Mouse (Mus musculus) heart, embryonic 11.5 days (tissue): Measurements from ENCODE around the gene Hopx. TPM values are rescaled to one million over a fixed set of nuclear protein-coding genes. Genes with fewer than 3 reads are reported as not detected.

Experiments used
- ATAC-seq: fragments of 200-750 bp; cut with Nextera tagmentation; replicated peaks from 2 replicates; pipeline ENCODE4 v1.8.0; 2017; ENCODE audit warnings: moderate library complexity; ENCODE audit not compliant: insufficient number of reproducible peaks, low FRiP score, low TSS enrichment
- H3K27ac ChIP-seq: fragments of 300-500 bp; sonication (generic); 2 replicates; pipeline ENCODE4 v1.5.1; 2014; ENCODE audit warnings: mild to moderate bottlenecking, low read depth, low read length
- H3K27me3 ChIP-seq: fragments of 300-500 bp; sonication (generic); 2 replicates; pipeline ENCODE4 v1.6.1; 2014; ENCODE audit warnings: mild to moderate bottlenecking, low read length, mixed read lengths; ENCODE audit not compliant: control insufficient read depth, insufficient read depth
- H3K36me3 ChIP-seq: fragments of 300-500 bp; sonication (generic); 2 replicates; pipeline ENCODE4 v1.6.1; 2014; ENCODE audit warnings: mild to moderate bottlenecking, low read length, moderate library complexity, mixed read lengths; ENCODE audit not compliant: control insufficient read depth, insufficient read depth
- H3K4me1 ChIP-seq: fragments of 300-500 bp; sonication (generic); 2 replicates; pipeline ENCODE4 v1.6.1; 2014; ENCODE audit warnings: low read length; ENCODE audit not compliant: control insufficient read depth, insufficient read depth
- H3K4me2 ChIP-seq: fragments of 300-500 bp; sonication (generic); 2 replicates; pipeline ENCODE4 v1.6.1; 2014; ENCODE audit warnings: mild to moderate bottlenecking, moderate library complexity
- H3K4me3 ChIP-seq: fragments of 300-500 bp; sonication (generic); 2 replicates; pipeline ENCODE4 v1.5.1; 2014; ENCODE audit warnings: low read depth, low read length
- H3K9ac ChIP-seq: fragments of 300-500 bp; sonication (generic); 2 replicates; pipeline ENCODE4 v1.6.1; 2014; ENCODE audit warnings: mild to moderate bottlenecking, low read depth, low read length, moderate library complexity
- H3K9me3 ChIP-seq: fragments of 300-500 bp; sonication (generic); replicated peaks from 2 replicates; pipeline ENCODE4 v1.6.1; 2016; ENCODE audit warnings: low read length; ENCODE audit not compliant: control insufficient read depth
- WGBS: fragments of 180-500 bp; shearing (Covaris S2); extraction: QIAGEN DNeasy Blood & Tissue Kit; methylation state at CpG from one replicate; pipeline ENCODE4 v1.1.7; 2014; ENCODE audit not compliant: insufficient replicate concordance; 5-methylcytosine and 5-hydroxymethylcytosine counted together
- polyA plus RNA-seq: library from polyadenylated mRNA; unstranded; fragments of >200 nt; fragmentation: Nextera tagmentation; extraction: Ambion mirVana; gene quantifications from 2 replicates; pipeline ENCODE4 v1.2.1, GENCODE M21; 2014

Gene Hopx
- polyA plus RNA-seq, 1 experiment from 2014 or later = 19.7 TPM

DNA sequence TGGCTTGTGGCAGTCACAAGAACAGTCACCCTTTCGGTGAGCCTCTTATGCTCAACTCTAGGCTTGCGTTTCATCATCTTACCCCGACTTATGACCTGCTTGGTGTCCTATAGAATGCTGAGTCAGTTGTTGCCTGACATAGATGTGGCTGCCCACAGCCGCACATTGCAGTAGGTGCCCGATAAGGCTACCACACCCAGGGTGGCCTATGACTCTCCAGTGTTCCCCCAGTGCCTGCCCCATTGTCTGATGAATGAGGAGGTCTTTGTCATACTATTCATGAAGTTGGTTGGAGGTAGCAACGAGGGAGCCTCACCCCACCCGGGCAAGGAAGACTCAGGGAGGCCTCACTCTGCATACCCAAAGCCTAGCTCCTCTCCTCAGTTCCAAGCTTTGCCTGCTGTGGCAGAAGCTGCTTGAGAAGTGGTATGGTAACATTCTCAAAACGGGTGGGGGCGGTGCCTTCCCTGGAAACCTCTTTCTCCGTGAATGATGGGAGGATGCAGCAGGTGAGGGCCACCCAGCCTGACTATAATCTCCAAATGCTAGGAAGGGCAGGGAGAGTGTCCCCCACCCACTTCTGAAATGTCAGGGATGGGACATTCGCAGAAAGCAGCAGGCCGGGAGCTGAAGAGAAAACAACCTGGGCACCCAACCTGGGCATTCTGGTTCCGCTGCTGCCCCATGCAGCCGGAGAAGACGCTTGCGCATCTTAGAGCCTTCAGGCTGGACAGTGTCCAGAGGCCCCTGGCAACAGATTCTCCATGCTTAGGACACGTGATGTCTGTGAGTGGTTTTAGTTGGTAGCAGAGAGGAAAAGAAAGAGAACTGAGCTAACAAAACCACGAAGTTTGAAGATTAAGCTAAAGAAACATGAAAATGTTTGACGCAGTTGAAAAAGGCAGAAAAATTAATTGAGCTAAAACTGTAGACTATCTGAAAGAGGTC lies 4.8 kb upstream of the Hopx start:
- 77% methylated on average over 19 of the region's 19 CpGs for WGBS
- ATAC-seq = peak; percentile 73; the same call in 1 of the 2 replicates
- H3K27ac ChIP-seq = 0 out of 2 replicates have a peak overlapping the region, but pooled peaks have one; percentile 35

GRCm38 (mm10) chr5:77115732-77116131 lies 811 bp upstream of the Hopx start:
- Histone ChIP-seq H3K27me3 (no peaks in the 10 kb centered on the region), H3K4me3 (no peak overlapping the region), H3K27ac (peak overlapping the region; percentile 94), H3K9ac (0 out of 2 replicates have a peak overlapping the region, but pooled peaks have one; percentile 34), H3K36me3 (no peaks in the 10 kb centered on the region), H3K4me1 (peaks cover 21% of the 10 kb centered on the region), H3K4me2 (no peak overlapping the region; the same call in 1 of the 2 replicates), H3K9me3 (no peaks in the 10 kb centered on the region)
- no peak for ATAC-seq
- 78% methylated on average over 9 of the region's 9 CpGs for WGBS

More for the DNA sequence above, 4.8 kb upstream of the Hopx start:
- Histone ChIP-seq H3K9ac (no peak overlapping the region), H3K4me1 (peaks cover 30% of the 10 kb centered on the region), H3K4me2 (no peak overlapping the region), H3K36me3 (no peaks in the 10 kb centered on the region), H3K27me3 (no peaks in the 10 kb centered on the region), H3K9me3 (no peaks in the 10 kb centered on the region), H3K4me3 (no peak overlapping the region)

DNA sequence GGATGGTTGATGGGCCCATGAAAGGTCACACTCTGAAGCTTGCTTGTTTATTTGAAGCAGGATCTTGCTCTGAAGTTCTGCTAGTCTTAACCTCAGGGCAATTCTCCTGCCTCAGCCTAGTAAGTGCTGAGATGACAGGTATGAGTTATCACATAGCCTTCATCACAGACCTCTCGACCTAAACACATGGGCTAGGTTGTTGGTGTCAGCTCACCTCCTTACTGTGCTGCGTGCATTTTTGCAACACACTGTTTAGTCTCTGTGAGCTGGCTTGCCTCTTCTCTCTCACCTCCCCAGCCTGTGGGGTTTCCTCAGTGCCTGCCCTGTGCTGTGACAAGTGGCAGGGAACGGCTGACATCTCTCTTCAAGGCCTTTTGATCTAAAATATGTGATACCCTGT lies 1.1 kb downstream of the Hopx start:
- Histone ChIP-seq H3K4me2 (peak overlapping the region; percentile 62), H3K36me3 (no peaks in the 10 kb centered on the region), H3K9me3 (no peaks in the 10 kb centered on the region), H3K4me1 (peaks cover 21% of the 10 kb centered on the region), H3K27ac (peak overlapping the region; percentile 94), H3K4me3 (peak overlapping the region; percentile 46), H3K27me3 (no peaks in the 10 kb centered on the region), H3K9ac (peak overlapping the region; percentile 74; the same call in 1 of the 2 replicates)
- ATAC-seq = no peak
- WGBS = 45% methylated on average over 3 of the region's 3 CpGs

DNA sequence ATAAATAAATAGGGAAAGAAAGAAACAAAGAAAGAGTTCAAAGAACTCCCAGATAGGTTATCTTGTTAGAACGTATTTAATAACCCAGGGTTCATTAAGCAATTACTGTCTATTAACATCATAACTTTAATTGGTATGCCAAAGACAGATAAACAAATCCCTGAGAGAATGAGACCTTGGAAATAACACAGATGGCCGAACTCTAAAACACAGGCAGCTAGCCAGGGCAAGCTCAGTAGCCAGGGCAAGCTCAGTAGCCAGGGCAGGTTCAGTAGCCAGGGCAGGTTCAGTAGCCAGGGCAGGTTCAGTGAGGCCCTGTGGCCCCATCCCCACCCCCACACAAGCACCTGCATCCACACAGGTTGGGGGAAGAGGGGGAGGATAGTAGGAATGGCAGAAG lies 2.9 kb downstream of the Hopx start:
- no peak for ATAC-seq
- Histone ChIP-seq H3K9ac (peak overlapping the region; percentile 58; the same call in 1 of the 2 replicates), H3K4me2 (peak overlapping the region; percentile 60), H3K4me3 (peak overlapping the region; percentile 30), H3K36me3 (no peaks in the 10 kb centered on the region), H3K27ac (no peak overlapping the region), H3K4me1 (peaks cover 21% of the 10 kb centered on the region), H3K9me3 (no peaks in the 10 kb centered on the region), H3K27me3 (no peaks in the 10 kb centered on the region)
- 75% methylated on average over 2 of the region's 2 CpGs for WGBS

- 76% methylated on average over 2 of the region's 2 CpGs for WGBS
- Histone ChIP-seq H3K9ac (no peak overlapping the region), H3K27ac (no peak overlapping the region)
Measured at GRCm38 (mm10) chr5:77109814-77110213, 5.1 kb downstream of the Hopx start.

DNA sequence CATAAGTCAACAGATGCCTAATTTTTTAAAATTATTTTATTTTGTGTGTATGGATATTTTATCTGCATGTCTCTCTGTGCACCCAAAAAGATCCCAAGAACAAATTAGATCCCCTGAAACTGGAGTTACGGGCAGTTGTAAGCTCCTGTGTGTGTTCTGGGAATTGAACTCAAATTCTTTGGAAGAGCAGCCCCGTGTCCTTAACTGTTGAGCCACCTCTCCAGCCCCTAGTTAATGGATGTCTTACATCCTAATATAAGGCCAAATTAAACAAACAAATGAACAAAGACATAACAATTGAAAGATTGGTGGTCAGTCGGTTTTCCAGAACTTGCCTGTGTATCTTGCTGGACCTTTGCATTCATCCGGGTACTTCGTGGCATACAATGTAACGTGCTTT lies 6.1 kb downstream of the Hopx start:
- no peak overlapping the region for H3K4me2 ChIP-seq
- H3K27me3 ChIP-seq = no peaks in the 10 kb centered on the region
- 88% methylated on average over 6 of the region's 6 CpGs for WGBS
- ATAC-seq = no peak
- peaks cover 17% of the 10 kb centered on the region for H3K4me1 ChIP-seq
- no peaks in the 10 kb centered on the region for H3K9me3 ChIP-seq
- H3K27ac ChIP-seq = no peak overlapping the region
- no peak overlapping the region for H3K9ac ChIP-seq
- H3K4me3 ChIP-seq = no peak overlapping the region
- no peaks in the 10 kb centered on the region for H3K36me3 ChIP-seq

More at GRCm38 (mm10) chr5:77109814-77110213, 5.1 kb downstream of the Hopx start:
- Histone ChIP-seq H3K9me3 (no peaks in the 10 kb centered on the region), H3K36me3 (no peaks in the 10 kb centered on the region), H3K27me3 (no peaks in the 10 kb centered on the region), H3K4me2 (no peak overlapping the region), H3K4me3 (no peak overlapping the region), H3K4me1 (peaks cover 15% of the 10 kb centered on the region)
- ATAC-seq = no peak

GRCm38 (mm10) chr5:77107146-77107822 lies 7.6 kb downstream of the Hopx start:
- Histone ChIP-seq H3K27ac (no peak overlapping the region), H3K36me3 (no peaks in the 10 kb centered on the region), H3K27me3 (no peaks in the 10 kb centered on the region), H3K9ac (no peak overlapping the region), H3K4me1 (peaks cover 14% of the 10 kb centered on the region), H3K4me2 (no peak overlapping the region), H3K9me3 (no peaks in the 10 kb centered on the region), H3K4me3 (no peak overlapping the region)
- WGBS = 84% methylated on average over 11 of the region's 11 CpGs
- no peak for ATAC-seq

- WGBS = 80% methylated on average over 15 of the region's 15 CpGs
- Histone ChIP-seq H3K27me3 (no peaks in the 10 kb centered on the region), H3K4me3 (no peak overlapping the region), H3K4me1 (peaks cover 23% of the 10 kb centered on the region), H3K27ac (no peak overlapping the region), H3K4me2 (no peak overlapping the region), H3K36me3 (no peaks in the 10 kb centered on the region), H3K9ac (no peak overlapping the region), H3K9me3 (no peaks in the 10 kb centered on the region)
- no peak for ATAC-seq
Measured at GRCm38 (mm10) chr5:77102522-77103365, 12.2 kb downstream of the Hopx start.
